Mouse (Mus musculus): ENCODE measurements around the gene Rab42.

DNA sequence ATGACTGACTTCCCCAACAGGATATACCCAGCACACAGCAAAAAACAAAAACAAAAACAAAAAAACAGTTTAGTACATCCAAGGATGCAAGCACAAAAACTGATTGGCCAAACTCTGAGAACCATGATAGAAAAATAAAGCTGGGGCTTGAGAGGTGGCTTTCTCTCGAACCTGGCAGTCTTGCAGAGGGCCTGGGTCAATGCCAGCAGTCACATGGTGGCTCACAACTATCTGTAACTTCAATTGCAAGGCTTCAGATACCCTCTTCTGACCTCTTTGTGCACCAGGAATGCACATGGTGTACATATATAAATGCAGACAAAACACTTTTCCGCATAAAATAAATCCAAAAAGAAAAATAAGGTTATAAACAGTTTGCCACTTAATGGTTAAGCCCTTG, 30.0 kb downstream of the Rab42 start:
- TF ChIP-seq USF1 (IDR thresholded peaks at IDR 0.05; ENCODE audit: low read depth) (no peak), MAX (IDR thresholded peaks at IDR 0.05; ENCODE audit: low read depth) (no peak), POLR2AphosphoS2 (IDR thresholded peaks at IDR 0.05; ENCODE audit: insufficient read length, low read depth) (no peak), SRF (IDR thresholded peaks at IDR 0.05; ENCODE audit: control insufficient read depth, insufficient read length, low read depth) (no peak), POLR2A (IDR thresholded peaks at IDR 0.05; ENCODE audit: insufficient read length, low read depth) (no peak), MYOD1 (IDR thresholded peaks at IDR 0.05; ENCODE audit: control insufficient read depth in 1 of 3, insufficient read length in 2 of 3, low read depth in 2 of 3) (no peak), E2F4 (IDR thresholded peaks at IDR 0.05; ENCODE audit: insufficient read depth) (no peak), MYOG (IDR thresholded peaks at IDR 0.05; ENCODE audit: control insufficient read depth in 1 of 3, insufficient read depth in 1 of 3, insufficient read length in 2 of 3, low read depth in 2 of 3) (no peak), CEBPB (IDR thresholded peaks at IDR 0.05; ENCODE audit: insufficient read depth, poor library complexity, severe bottlenecking) (no peak), TCF12 (IDR thresholded peaks at IDR 0.05; ENCODE audit: insufficient read depth, poor library complexity, severe bottlenecking) (no peak), REST (IDR thresholded peaks at IDR 0.05; ENCODE audit: insufficient read depth, insufficient read length) (no peak), TCF3 (IDR thresholded peaks at IDR 0.05; ENCODE audit: insufficient read length, low read depth) (no peak)
